In the genomic region with DNA sequence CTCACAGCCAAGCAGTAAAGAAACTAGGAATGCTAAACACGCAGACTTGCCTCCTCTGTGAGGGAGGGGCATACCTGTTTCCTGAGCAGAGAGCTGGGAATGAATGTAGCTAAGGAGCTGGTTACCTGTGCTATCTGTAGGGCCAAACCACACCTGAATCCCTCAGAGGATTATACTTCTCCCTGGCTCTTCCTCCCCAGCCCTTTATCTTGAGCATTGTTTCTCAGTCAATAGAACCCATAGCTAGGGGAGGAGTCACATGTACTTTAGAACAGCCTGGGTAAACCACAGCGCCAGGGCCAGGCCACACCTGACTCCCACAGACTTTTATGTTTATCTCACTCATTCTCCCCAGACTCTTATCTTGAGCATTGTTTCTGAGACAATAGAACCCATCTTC, we compare ENCODE assay signal across 31 mouse cellular contexts. TPM values are rescaled to one million over a fixed set of nuclear protein-coding genes. Genes with fewer than 3 reads are reported as not detected.
A peak's percentile ranks its signal among the peaks of the same experiment; 100 is the strongest.
DNase-seq lines count a peak whose midpoint lies in the region; ATAC-seq lines count a peak whose summit lies in the region.
"Had no signal": no experiment of that assay in that cellular context is flagged by ENCODE, and none has a peak within 500 bp of the region (broad histone marks: within the 10 kb centered on the region; RNA-seq: fewer than 3 reads in every experiment).

No protein-coding gene starts in this region.

- no peak overlapping the region for H3K4me3 ChIP-seq in lung, embryonic 16.5 days (ENCODE audit: low read length)
- H3K4me3 ChIP-seq: embryonic facial prominence, embryonic 12.5 days; forebrain, embryonic 15.5 days; heart, adult 2 months; heart, embryonic 13.5 days; liver, embryonic 12.5 days; megakaryocyte, embryonic 14.5 days; midbrain, embryonic 12.5 days; myocyte; neural tube, embryonic 13.5 days had no signal

- H3K27ac ChIP-seq in lung, embryonic 16.5 days (ENCODE audit: low read length) = no peak overlapping the region
- H3K27ac ChIP-seq: embryonic facial prominence, embryonic 12.5 days; forebrain, embryonic 15.5 days; heart, adult 2 months; heart, embryonic 13.5 days; hindbrain, embryonic 14.5 days; liver, embryonic 12.5 days; midbrain, embryonic 12.5 days; neural tube, embryonic 13.5 days had no signal

- H3K4me2 ChIP-seq in lung, embryonic 16.5 days (ENCODE audit: low read depth, low read length) = no peak overlapping the region
- H3K4me2 ChIP-seq: embryonic facial prominence, embryonic 12.5 days; forebrain, embryonic 15.5 days; heart, embryonic 13.5 days; hindbrain, embryonic 14.5 days; liver, embryonic 12.5 days; midbrain, embryonic 12.5 days; neural tube, embryonic 13.5 days had no signal

- peak; percentile 47; the same call in 1 of the 2 replicates for ATAC-seq in lung, embryonic 16.5 days (ENCODE audit: low read depth)
- ATAC-seq: forebrain, embryonic 15.5 days; inflammation-experienced regulatory T-cells, adult 6 months; liver, embryonic 12.5 days; liver, postnatal 0 days had no signal

- H3K9ac ChIP-seq in lung, embryonic 16.5 days (ENCODE audit: low read length) = no peak overlapping the region
- H3K9ac ChIP-seq: embryonic facial prominence, embryonic 12.5 days; forebrain, embryonic 15.5 days; heart, embryonic 13.5 days; hindbrain, embryonic 14.5 days; liver, embryonic 12.5 days; liver, postnatal 0 days; midbrain, embryonic 12.5 days; neural tube, embryonic 13.5 days had no signal

- no peaks in the 10 kb centered on the region for H3K4me1 ChIP-seq in lung, embryonic 16.5 days (replicated peaks; ENCODE audit: control insufficient read depth, insufficient read depth, low read length)
- H3K4me1 ChIP-seq: embryonic facial prominence, embryonic 12.5 days; heart, embryonic 13.5 days; liver, embryonic 12.5 days had no signal

- H3K27me3 ChIP-seq in lung, embryonic 16.5 days (ENCODE audit: control insufficient read depth, insufficient read depth, low read depth, low read length) = no peaks in the 10 kb centered on the region
- H3K27me3 ChIP-seq: forebrain, embryonic 15.5 days; liver, embryonic 12.5 days; midbrain, embryonic 12.5 days; neural tube, embryonic 13.5 days had no signal

- no peak for DNase-seq in lung, postnatal 10 days
- peak; percentile 4 to 19 for DNase-seq in thymus, postnatal 36 days
- no peak for DNase-seq in thymus, postnatal 0 days (ENCODE audit: low spot score)
- DNase-seq in naive thymus-derived CD4-positive, alpha-beta T cell, adult 2 months (ENCODE audit: low read depth) = peak; percentile 20
- no peak for DNase-seq in urinary bladder, postnatal 4 days (ENCODE audit: low spot score in 2 of 2)
- no peak for DNase-seq in left cerebral cortex, adult 8-10 months (ENCODE audit: low spot score in 2 of 2)
- DNase-seq in spleen, postnatal 4 days (ENCODE audit: low spot score in 2 of 2) = no peak
- DNase-seq: adrenal gland, postnatal 14 days; cerebellum, adult 11 months; cerebellum, adult 9-10 months; embryo, embryonic 11 days; gastrocnemius, postnatal 25 days; heart, adult 2 months; heart, postnatal 10 days; kidney, postnatal 25 days; left cerebral cortex, postnatal 4 days; liver, postnatal 0 days; right cerebral cortex, postnatal 4 days; thymus, postnatal 4 days had no signal

- 44% methylated on average over 2 of the region's 2 CpGs for WGBS in lung, embryonic 16.5 days

- no peaks in the 10 kb centered on the region for H3K36me3 ChIP-seq in lung, embryonic 16.5 days (ENCODE audit: control insufficient read depth, insufficient read depth, low read length)
- H3K36me3 ChIP-seq: embryonic facial prominence, embryonic 12.5 days; forebrain, embryonic 15.5 days; G1E; heart, embryonic 13.5 days; liver, embryonic 12.5 days; midbrain, embryonic 12.5 days; neural tube, embryonic 13.5 days had no signal

- no peaks in the 10 kb centered on the region for H3K9me3 ChIP-seq in lung, embryonic 16.5 days (ENCODE audit: control insufficient read depth, low read length)
- H3K9me3 ChIP-seq: forebrain, embryonic 15.5 days; G1E; liver, embryonic 12.5 days had no signal

RNA-seq across cellular contexts. Expression of a gene that starts 39.2 kb away (rescaled TPM):
- 43.7 TPM in 2 replicates for polyA plus RNA-seq in lung, embryonic 16.5 days (2015; fragmentation: Nextera tagmentation; extraction: Ambion mirVana)
- 67.9 and 68.5 TPM in 2 replicates for polyA plus RNA-seq in thymus, postnatal 0 days (2015; fragmentation: Nextera tagmentation; extraction: Ambion mirVana)
- 10 to 100 TPM; 25.3 to 30.8 (median 27.7) TPM for total RNA-seq in left cerebral cortex, adult 8-10 months (2022)

RNA-seq across cellular contexts. Expression of a gene that starts 59.8 kb away (rescaled TPM):
- polyA plus RNA-seq in lung, embryonic 16.5 days (2015; fragmentation: Nextera tagmentation; extraction: Ambion mirVana) = 2.2 and 3.3 TPM in 2 replicates
- polyA plus RNA-seq in thymus, postnatal 0 days (2015; fragmentation: Nextera tagmentation; extraction: Ambion mirVana) = 0.71 and 1.2 TPM in 2 replicates
- 100 to 1,000 TPM; 188 to 214 (median 199) TPM for total RNA-seq in left cerebral cortex, adult 8-10 months (2022)
- polyA plus RNA-seq: G1E had no signal

Comparison
In these comparisons a context has a peak if more than half of its experiments do, and no peak if none do; other contexts are left out.
1. DNase-seq: peak in thymus, postnatal 36 days (2 of 2) and naive thymus-derived CD4-positive, alpha-beta T cell, adult 2 months (single experiment); none in lung, postnatal 10 days (single experiment), thymus, postnatal 0 days (single experiment), urinary bladder, postnatal 4 days (0 of 2), left cerebral cortex, adult 8-10 months (0 of 2) and spleen, postnatal 4 days (0 of 2).